Mouse (Mus musculus): Measurements from ENCODE around the gene Zmynd8.

- TF ChIP-seq CTCF (IDR thresholded peaks at IDR 0.05; ENCODE audit: low read depth) (peak; percentile 90), EP300 (IDR thresholded peaks at IDR 0.05; ENCODE audit: low read depth) (no peak)
Observed at GRCm38 (mm10) chr2:165791657-165792056, 107.2 kb downstream of the Zmynd8 start.

All from heart, postnatal 0 days (tissue).